Mouse (Mus musculus) liver, adult 2 months (tissue): ENCODE results near the gene Utrn.

ENCODE experiments used
- CTCF ChIP-seq: fragments of 200-500 bp; IDR thresholded peaks from 2 replicates; pipeline ENCODE4 v1.5.1; 2011; ENCODE audit warnings: low read depth, low read length, control low read depth
- POLR2A ChIP-seq: fragments of 200-500 bp; IDR thresholded peaks from 2 replicates; pipeline ENCODE4 v1.6.1; 2011; ENCODE audit warnings: low read length, control low read depth; ENCODE audit not compliant: insufficient read depth; ENCODE audit errors: extremely low read depth

DNA sequence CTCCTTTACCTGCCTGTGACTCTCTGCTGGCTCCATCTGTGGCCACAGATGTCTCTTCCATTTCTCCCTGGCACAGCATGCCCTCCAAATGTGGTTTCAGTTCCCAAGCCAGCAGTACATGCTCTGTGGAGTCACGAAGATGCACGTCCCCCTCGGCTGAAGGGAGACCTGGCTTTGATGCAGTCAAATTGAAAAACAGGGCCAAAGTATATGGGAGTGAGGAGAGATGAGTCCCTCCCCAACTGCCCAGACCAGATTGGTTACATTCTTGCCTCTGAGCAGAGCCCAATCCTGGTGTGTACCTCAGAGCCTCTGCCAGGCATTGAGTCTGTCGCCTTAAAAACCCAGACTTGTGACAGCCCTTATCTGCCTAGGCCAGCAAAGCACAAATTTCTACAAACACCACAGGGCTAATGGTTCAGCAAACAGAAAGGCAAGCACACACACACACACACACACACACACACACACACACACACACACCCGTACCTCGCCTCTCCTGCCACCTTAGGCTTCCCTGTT lies 42.3 kb downstream of the Utrn start:
- TF ChIP-seq CTCF (no peak), POLR2A (no peak)
